Mouse (Mus musculus): ENCODE results near the gene Olfr1371. TPM values are rescaled to one million over a fixed set of nuclear protein-coding genes. Genes with fewer than 3 reads are reported as not detected.

The Olfr1371 gene
- polyA plus RNA-seq, 1 experiment from 2014 or later = not detected

- H3K9ac ChIP-seq (ENCODE audit: low read depth, low read length) = no peak overlapping the region; the same call in 1 of the 2 replicates
- peaks cover 9% of the 10 kb centered on the region; the same call in 1 of the 2 replicates for H3K4me1 ChIP-seq (replicated peaks; ENCODE audit: insufficient read depth, low read length)
- 85% methylated on average over 1 of the region's 1 CpGs for WGBS
- peak overlapping the region; percentile 92; the same call in 1 of the 2 replicates for H3K4me3 ChIP-seq (replicated peaks; ENCODE audit: low read depth, low read length)
- ATAC-seq (replicated peaks; ENCODE audit: low FRiP score, low read depth) = no peak
- H3K27me3 ChIP-seq (ENCODE audit: insufficient read depth, low read length) = no peaks in the 10 kb centered on the region
- peak overlapping the region; percentile 76; the same call in 1 of the 2 replicates for H3K4me2 ChIP-seq (ENCODE audit: low read length)
- TF ChIP-seq CTCF (IDR thresholded peaks at IDR 0.05; ENCODE audit: low read depth) = no peak
- DNase-seq (ENCODE audit: low spot score) = no peak
- no peak overlapping the region for H3K27ac ChIP-seq
- peaks cover 15% of the 10 kb centered on the region; the same call in 1 of the 2 replicates for H3K36me3 ChIP-seq (ENCODE audit: insufficient read depth, low read length)
- H3K9me3 ChIP-seq (replicated peaks; ENCODE audit: low read length) = no peaks in the 10 kb centered on the region
These were observed 20.1 kb upstream of the Olfr1371 start for GRCm38 (mm10) chr11:52233906-52234305.

DNA sequence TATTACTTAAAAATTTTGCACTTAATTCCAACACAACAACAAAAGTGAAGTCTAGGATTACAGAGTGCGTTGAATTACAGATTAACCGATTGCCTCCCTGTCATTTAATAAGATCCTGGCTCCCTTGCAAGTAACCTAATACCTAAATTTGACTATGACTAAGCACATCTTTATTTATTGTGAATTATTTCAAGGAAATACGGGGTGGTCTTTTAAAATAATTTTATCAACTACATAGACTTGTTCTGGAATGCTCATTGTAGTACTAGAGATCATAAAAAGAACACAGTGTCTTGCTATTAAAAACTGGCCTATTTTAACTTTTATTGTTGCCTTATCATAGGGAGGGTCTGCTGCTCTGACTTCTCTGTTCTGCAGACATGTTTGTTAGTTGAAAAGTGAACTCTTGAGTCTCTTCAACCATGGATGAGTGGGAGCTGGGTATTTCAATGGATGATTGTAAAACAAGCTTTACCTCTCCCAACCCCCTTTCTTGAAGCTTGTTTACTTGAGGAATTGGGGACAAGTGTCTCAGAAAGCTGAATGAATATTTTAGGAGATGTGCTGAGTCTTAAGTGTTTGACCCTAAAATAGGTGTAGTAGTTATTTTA is 19.4 kb upstream of the Olfr1371 start:
- peak overlapping the region; percentile 92 for H3K4me3 ChIP-seq (replicated peaks; ENCODE audit: low read depth, low read length)
- peak overlapping the region; percentile 76 for H3K4me2 ChIP-seq (ENCODE audit: low read length)
- H3K9ac ChIP-seq (ENCODE audit: low read depth, low read length) = peak overlapping the region; percentile 98
- DNase-seq (ENCODE audit: low spot score) (peak; percentile 43), ATAC-seq (replicated peaks; ENCODE audit: low FRiP score, low read depth) (no peak)
- no peaks in the 10 kb centered on the region for H3K27me3 ChIP-seq (ENCODE audit: insufficient read depth, low read length)
- H3K4me1 ChIP-seq (replicated peaks; ENCODE audit: insufficient read depth, low read length) = peaks cover 9% of the 10 kb centered on the region; the same call in 1 of the 2 replicates
- no peak overlapping the region; the same call in 1 of the 2 replicates for H3K27ac ChIP-seq
- 19% methylated on average over 3 of the region's 3 CpGs for WGBS
- H3K9me3 ChIP-seq (replicated peaks; ENCODE audit: low read length) = no peaks in the 10 kb centered on the region
- peaks cover 11% of the 10 kb centered on the region; the same call in 1 of the 2 replicates for H3K36me3 ChIP-seq (ENCODE audit: insufficient read depth, low read length)
- no peak for TF ChIP-seq CTCF (IDR thresholded peaks at IDR 0.05; ENCODE audit: low read depth)

GRCm38 (mm10) chr11:52231606-52232541 is 18.1 kb upstream of the Olfr1371 start, which contains the start of gene Skp1a:
Skp1a (plus strand) TSS chr11:52231995.
- DNase-seq (ENCODE audit: low spot score) = peak; percentile 95
- Histone ChIP-seq H3K4me3 (replicated peaks; ENCODE audit: low read depth, low read length) (peak within 1 kb of the TSS; percentile 92), H3K9me3 (replicated peaks; ENCODE audit: low read length) (no peaks in the 10 kb centered on the region), H3K9ac (ENCODE audit: low read depth, low read length) (peak within 1 kb of the TSS; percentile 98), H3K4me1 (replicated peaks; ENCODE audit: insufficient read depth, low read length) (peaks cover 9% of the 10 kb centered on the region; the same call in 1 of the 2 replicates), H3K4me2 (ENCODE audit: low read length) (peak within 1 kb of the TSS; percentile 76), H3K27me3 (ENCODE audit: insufficient read depth, low read length) (no peaks in the 10 kb centered on the region), H3K27ac (peak within 1 kb of the TSS; percentile 98), H3K36me3 (ENCODE audit: insufficient read depth, low read length) (0 out of 2 replicates have a peak, but pooled peaks cover 4% of the 10 kb centered on the region)
- peak; percentile 91 for ATAC-seq (replicated peaks; ENCODE audit: low FRiP score, low read depth)
- TF ChIP-seq CTCF (IDR thresholded peaks at IDR 0.05; ENCODE audit: low read depth) = no peak
- WGBS = under 1% methylated on average over 87 of the region's 87 CpGs

DNA sequence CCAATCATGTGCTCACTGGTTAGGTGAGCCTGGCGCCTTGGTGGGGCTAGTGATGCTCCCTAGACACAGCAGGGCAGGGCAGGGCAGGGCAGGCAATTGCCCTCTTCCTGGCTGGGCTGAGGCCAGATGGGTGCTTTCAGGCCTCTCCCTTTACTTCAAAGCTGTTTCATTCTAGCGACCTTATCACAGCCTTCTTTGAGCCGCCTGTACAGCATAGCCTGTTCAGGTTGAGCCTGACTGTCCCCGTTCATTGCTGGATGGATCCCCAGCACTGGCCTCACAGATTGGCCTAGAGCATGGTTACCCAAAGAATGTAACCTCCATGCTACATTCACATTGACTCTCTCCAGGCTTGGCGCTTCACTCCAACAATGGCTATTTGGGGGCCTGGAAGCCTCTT is 16.9 kb upstream of the Olfr1371 start:
- Histone ChIP-seq H3K4me1 (replicated peaks; ENCODE audit: insufficient read depth, low read length) (peaks cover 9% of the 10 kb centered on the region; the same call in 1 of the 2 replicates), H3K27me3 (ENCODE audit: insufficient read depth, low read length) (no peaks in the 10 kb centered on the region), H3K27ac (peak overlapping the region; percentile 98; the same call in 1 of the 2 replicates), H3K9ac (ENCODE audit: low read depth, low read length) (no peak overlapping the region), H3K4me3 (replicated peaks; ENCODE audit: low read depth, low read length) (peak overlapping the region; percentile 92; the same call in 1 of the 2 replicates), H3K9me3 (replicated peaks; ENCODE audit: low read length) (no peaks in the 10 kb centered on the region), H3K36me3 (ENCODE audit: insufficient read depth, low read length) (no peaks in the 10 kb centered on the region), H3K4me2 (ENCODE audit: low read length) (peak overlapping the region; percentile 76)
- TF ChIP-seq CTCF (IDR thresholded peaks at IDR 0.05; ENCODE audit: low read depth) = no peak
- ATAC-seq (replicated peaks; ENCODE audit: low FRiP score, low read depth) = no peak
- 38% methylated on average over 5 of the region's 5 CpGs for WGBS
- DNase-seq (ENCODE audit: low spot score) = no peak

DNA sequence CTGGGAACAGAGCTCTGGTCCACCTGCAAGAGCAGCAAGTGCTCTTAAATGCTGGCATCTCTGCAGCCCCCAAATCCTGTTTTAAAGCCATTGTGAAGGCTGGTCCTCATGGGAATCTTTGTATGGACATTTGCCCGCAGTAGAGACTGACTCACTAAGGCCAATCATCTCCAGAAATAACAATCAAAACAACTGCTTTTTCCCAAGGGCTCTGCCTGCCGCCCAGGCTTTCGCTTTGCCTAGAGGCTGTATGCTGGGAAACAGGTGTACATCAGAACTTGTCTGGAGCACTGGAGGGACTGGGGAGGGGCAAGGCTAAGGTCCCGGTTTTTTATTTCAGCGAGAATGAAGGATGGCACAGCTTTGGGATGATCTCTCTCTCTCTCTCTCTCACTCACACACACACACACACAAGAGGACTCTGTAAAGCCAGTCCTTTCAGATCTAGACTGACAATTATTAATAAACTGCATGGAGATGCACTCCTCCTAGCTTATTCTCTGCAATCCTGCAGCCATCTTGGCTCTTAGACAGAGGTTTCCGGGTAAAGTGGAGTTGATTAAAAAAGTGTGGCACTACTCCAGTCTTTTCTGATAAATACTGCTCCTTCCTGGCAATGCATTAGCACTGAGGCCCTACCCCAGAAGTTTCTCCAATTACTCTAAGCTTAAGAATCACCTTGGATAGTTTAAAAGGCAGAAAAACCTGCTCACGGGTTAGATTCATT is 15.1 kb upstream of the Olfr1371 start:
- Histone ChIP-seq H3K4me3 (replicated peaks; ENCODE audit: low read depth, low read length) (no peak overlapping the region), H3K4me2 (ENCODE audit: low read length) (no peak overlapping the region), H3K36me3 (ENCODE audit: insufficient read depth, low read length) (no peaks in the 10 kb centered on the region), H3K4me1 (replicated peaks; ENCODE audit: insufficient read depth, low read length) (no peaks in the 10 kb centered on the region), H3K9me3 (replicated peaks; ENCODE audit: low read length) (no peaks in the 10 kb centered on the region), H3K9ac (ENCODE audit: low read depth, low read length) (no peak overlapping the region), H3K27ac (no peak overlapping the region), H3K27me3 (ENCODE audit: insufficient read depth, low read length) (no peaks in the 10 kb centered on the region)
- WGBS = 74% methylated on average over 7 of the region's 7 CpGs
- no peak for ATAC-seq (replicated peaks; ENCODE audit: low FRiP score, low read depth)
- no peak for TF ChIP-seq CTCF (IDR thresholded peaks at IDR 0.05; ENCODE audit: low read depth)
- no peak for DNase-seq (ENCODE audit: low spot score)
